Mouse (Mus musculus): ENCODE data around the gene Sstr4. TPM values are rescaled to one million over a fixed set of nuclear protein-coding genes. Genes with fewer than 3 reads are reported as not detected.

The Sstr4 gene
- 0.49 and 0.60 TPM in 2 replicates for polyA plus RNA-seq (2012; rRNA removed)

DNA sequence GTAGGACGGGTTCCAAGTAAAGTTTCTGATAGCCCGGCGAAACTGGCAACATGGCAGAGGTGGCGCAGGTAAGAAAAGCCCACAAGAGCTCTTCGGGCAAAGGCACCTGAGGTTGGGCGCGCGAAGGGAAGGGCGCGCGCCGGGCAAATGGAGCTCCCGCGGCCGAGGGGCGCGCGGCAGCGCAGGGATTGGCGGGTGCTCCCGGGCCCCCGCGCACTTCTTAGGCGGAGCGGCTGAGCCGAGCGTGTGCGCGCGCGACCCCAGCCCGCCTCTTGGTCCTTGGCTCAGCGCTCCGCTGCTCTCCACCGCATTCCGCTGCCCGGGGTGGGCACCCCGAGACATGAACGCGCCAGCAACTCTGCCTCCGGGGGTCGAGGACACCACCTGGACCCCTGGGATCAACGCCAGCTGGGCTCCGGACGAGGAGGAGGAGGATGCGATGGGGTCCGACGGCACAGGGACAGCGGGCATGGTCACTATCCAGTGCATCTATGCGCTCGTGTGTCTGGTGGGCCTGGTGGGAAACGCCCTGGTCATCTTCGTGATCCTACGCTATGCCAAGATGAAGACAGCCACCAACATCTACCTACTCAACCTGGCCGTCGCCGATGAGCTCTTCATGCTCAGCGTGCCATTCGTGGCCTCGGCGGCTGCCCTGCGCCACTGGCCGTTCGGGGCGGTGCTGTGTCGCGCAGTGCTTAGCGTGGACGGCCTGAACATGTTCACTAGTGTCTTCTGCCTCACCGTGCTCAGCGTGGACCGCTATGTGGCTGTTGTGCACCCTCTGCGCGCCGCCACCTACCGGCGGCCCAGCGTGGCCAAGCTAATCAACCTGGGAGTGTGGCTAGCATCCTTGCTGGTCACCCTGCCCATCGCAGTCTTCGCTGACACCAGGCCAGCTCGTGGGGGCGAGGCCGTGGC is at the start of gene Sstr4:
TSS of gene Sstr4 (plus strand) at position 214 of the 921 bp plus-strand sequence.
- DNase-seq (ENCODE audit: low read depth): no peak

DNA sequence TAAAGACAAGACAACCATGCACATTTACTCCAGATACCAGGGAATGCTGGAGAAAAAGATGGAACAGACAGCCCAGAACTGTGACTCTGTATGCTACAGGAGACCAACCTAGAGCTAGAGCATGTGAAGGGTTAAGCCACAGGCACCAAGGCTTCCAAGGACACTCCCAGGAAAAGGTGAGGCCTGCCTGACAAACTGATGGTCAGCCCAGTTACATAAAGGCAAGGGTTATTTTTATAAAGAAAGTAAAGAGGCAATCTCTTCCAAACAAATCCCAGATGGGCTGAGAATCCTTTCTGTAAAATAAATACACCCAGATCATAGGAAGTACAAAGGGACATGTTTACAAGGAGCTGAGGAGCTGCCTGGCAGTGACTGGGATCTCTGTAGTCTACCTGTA is 49.8 kb upstream of the Sstr4 start:
- DNase-seq (ENCODE audit: low read depth): no peak

DNA sequence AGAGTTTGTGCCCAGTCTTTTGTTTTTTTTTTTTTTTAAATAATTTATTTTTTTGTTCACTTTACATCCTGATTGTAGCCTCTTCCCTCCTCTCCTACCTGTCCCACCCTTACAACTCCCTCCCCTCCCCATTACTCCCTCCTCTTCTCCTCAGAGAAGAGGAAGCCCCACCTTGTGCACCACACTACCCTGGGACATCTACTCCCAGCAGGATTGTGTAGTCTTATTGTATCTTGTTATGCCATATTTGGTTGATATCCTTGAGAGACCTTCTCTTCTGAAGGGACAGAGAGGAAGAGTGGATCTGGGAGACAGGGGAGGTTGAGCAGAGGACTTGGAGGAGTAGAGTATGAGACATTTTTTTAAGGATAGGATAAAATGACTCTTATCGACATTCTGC is 48.2 kb upstream of the Sstr4 start:
- DNase-seq (ENCODE audit: low read depth): no peak

DNA sequence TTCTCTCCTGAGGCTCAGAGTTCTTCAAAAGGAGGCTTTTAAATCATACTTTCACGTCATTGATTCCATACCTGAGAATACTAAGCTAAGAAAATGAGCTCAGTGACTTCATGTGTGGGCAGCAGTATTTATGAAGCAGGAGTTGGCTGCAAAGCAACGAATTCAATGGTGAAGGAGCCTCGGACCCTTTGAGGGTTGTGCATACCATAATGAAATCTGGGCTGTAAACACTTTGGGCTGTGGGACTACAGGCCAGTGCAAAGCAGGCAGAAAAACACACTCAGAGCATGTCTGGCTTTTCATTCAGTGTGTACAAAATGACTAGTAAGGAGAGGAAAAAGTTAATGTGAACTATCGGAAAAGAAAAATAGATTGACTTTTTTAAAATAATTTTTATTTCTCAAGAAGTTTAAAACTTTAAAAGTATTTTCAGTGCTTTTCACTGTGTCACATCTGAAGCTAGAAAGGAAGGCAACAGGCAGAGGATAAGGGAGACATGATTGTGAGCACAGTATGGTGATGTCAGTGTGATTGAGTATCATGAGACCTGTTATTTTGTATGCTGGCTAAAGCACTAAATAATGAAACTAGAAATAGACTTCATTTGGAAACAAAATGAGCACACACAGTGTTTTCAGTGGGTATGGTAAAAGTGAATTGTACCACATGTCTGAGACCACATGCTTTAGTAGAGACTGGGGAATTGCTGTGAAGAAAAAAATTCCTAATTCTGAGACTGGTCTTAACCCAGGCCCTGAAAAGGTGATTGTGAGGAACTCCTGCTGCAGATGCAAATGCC is 45.4 kb upstream of the Sstr4 start:
- no peak for DNase-seq (ENCODE audit: low read depth)

DNA sequence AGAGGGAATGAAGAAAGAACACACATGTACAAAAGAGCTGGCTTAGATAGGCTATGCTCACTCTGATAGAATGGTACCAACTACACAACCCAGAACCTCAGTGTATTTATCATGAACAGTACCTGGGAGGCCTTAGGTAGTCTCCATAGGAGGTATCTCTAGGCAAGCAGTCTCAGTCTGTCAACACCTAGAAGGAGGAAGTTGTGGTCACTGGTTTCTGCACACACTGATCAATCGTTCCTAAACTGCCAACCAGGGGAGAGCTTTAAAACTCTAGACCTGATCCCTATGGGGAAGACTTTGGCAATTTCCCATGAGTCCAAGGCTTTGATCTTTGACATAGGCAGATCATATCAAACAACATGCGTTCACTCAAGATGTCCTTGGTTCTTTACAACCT is 44.7 kb upstream of the Sstr4 start:
- DNase-seq (ENCODE audit: low read depth): no peak

DNA sequence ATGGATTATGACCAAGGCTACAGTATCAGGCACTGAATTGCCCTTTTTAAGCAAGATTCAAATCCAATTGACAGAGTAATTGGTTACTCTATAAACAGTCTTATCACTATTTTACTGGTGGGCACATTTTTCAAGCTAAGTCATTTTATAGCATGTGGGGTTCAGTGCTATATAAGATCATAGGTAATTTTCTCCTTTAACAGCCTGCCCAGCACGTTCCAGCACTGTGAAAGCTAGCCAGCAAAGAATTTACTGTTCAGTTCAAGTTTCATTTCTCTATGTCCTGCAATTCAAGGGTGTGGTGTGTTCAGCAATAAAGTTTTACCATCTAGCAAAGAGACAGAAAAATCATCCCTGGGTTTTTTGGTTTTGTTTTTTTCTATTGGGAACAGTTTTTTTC is 42.5 kb upstream of the Sstr4 start:
- no peak for DNase-seq (ENCODE audit: low read depth)

DNA sequence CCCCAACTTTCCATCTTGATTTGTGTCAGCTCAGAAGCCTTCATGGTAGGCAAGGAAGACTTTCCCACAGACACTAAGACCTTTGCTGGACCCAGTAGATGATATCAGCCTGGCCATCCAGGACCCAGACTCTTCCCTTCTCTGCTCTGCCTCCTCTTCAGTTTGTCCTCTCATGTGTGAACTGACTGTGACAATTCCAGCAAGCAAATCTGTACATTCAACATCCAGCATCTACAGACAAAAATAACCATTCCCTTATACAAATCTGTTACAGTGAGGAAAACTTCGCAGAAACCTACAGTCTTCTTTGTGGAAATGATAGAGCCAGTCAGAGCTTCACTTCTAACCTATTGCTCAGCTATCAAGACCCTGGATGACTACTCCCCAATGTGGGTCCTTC is 38.0 kb upstream of the Sstr4 start:
- DNase-seq (ENCODE audit: low read depth): no peak

DNA sequence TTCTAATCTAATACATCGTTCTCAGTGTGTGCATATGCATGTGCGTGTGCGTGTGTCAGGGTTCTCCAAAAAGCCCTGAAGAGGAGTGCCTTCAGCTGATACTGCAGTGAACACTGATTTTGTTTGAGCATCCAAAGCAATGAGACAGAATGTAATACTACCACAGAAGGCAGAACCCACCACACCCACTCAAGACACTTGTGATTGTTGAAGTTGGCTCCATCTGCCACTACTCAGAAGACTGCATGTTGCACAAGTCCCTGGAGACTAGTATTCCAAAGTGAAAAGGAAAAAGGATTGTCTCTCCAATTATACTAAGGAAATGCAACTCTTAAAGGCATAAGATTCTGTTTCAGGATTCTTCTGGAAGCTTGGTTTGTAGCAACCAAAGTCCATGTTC is 30.6 kb upstream of the Sstr4 start:
- DNase-seq (ENCODE audit: low read depth): no peak

DNA sequence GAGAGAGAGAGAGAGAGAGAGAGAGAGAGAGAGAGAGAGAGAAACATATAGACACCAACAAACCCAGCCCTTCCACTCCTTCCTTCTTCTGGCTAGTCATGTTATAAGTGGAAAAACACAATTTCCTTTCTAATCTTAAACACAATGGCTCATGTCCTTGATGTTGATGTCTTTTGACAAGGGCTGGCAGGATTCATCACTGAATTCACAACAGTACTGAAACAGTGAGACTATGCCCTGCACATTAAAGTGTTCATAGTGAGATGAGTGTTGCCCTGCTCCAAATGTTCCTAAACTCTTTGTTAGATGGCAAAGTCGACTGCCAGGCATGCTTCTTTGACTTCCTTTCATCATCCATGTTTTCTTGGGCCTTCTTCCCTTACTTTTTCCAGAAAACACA is 29.9 kb upstream of the Sstr4 start:
- DNase-seq (ENCODE audit: low read depth): no peak

DNA sequence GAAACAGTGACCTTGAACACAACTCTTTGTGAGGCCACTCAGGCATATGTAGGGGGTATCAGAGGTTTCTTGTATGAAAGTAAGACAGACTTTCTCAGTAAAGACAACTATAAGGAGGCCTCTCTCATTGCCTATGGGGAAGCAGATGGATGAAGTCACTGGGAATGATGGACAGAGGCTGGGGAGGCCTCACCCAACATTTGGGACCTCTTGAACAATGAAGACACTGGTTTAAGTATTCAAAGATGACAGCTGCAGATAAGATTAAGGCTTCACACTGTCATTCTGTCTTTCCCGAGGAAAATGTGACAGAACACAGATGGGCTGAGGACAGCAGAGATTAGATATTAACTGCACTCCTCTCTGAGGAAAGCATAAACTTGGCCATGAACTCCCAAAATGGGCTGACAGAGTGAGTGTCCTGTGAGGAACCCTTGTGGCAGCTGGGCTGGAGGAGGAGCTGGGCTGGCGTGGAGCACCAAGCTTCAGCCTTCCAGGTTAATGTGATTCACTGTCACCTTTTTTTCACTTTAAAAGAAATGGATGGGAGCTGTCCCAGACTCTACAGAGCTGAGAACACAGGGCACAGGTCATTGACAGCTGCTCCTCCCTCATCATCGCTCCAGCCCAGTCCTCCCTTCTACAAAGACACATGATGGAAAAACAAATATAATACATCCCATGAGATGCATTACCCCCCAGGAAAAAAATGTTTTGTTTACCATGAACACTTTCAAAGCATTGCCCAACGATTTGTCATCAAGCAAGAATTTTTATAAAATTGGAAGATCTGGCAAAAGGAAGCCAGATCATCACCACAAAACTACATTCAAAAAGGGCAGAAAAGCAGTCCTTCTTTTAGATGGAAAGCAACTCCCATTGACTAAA is 23.2 kb upstream of the Sstr4 start:
- no peak for DNase-seq (ENCODE audit: low read depth)

DNA sequence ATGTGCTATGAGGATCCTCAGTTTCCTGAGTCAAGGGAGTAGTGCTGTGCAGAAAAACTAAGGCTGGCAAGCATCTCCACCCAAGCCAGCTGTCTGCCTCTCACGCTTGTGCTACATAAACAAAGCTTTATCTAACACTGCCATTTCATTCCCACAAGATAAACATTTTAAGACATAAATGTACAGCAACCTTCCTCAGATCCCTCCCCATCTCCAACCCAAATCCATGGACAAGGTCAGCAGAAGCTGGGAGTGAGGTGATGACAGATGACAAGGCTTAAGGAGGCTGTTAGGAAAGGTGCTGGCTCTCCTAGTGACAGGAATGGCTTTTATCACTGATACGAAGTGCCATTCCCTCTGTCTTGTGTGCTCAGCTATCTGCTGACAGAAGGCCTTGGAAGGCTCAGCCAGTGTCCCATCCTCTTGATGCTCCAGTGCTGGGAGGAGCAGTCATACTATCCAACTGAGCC is 21.5 kb upstream of the Sstr4 start:
- no peak for DNase-seq (ENCODE audit: low read depth)

DNA sequence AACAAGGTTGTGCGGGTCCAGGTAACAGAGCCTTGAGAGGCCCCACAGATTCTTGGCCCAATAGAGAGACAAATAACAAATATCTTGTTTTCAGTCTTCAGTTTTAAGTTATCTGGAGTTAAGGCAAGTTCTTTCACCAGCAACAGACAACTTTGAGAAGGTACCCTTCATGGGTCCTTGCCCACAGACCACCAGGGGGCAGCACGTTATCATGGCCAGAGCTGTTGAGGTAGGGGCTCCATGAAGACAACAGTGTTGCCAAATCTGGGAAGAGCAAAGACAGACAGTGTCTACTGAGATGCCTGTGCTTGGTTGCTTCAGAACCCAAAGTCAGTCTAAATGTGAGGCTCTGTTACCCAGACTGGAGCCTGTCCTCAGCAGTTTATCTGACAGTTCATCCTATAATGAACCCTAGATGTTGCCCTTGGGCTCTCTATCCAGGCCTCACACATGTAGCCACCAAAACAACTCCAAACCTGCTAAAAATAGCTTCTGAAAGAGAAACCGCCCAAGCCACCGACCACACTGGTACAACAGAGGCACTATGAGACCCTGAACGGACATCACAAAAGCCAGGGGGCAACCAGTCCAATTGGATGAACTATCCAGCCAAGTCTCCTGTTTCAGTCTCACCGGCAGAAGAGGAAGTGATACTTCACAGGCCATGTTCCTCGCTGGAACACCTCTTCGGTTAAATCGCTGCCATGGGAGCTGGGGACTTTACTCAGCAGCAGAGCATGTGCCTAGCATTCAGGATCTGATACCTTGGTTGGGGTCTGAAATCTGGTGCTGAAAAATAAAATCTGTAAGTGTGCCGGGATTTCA is 19.6 kb upstream of the Sstr4 start:
- no peak for DNase-seq (ENCODE audit: low read depth)

DNA sequence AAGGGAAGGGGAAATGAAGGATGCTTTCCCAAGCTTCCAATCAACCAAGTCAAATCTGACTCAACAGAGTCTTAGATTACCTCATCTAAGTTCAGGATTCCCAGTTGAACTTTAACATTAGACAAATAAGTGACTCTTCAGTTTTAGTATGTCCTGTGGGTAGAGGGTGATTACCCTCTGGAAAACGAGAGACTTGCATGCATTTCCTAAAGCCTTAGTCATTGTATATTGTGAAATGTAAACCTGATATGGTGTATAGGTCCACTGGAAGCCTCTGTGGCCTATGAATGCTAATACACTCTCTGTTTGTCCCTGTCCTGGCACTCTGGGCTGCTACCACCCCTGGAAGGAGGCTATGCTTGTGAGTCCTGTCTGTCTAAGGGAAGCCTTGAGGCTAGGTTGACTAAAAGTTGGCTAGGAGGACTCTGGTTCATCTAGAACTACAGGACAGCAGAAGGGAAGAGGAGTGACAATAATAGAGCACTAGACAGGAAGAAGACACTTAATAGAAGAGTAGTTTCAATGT is 16.3 kb upstream of the Sstr4 start:
- no peak for DNase-seq (ENCODE audit: low read depth)

DNA sequence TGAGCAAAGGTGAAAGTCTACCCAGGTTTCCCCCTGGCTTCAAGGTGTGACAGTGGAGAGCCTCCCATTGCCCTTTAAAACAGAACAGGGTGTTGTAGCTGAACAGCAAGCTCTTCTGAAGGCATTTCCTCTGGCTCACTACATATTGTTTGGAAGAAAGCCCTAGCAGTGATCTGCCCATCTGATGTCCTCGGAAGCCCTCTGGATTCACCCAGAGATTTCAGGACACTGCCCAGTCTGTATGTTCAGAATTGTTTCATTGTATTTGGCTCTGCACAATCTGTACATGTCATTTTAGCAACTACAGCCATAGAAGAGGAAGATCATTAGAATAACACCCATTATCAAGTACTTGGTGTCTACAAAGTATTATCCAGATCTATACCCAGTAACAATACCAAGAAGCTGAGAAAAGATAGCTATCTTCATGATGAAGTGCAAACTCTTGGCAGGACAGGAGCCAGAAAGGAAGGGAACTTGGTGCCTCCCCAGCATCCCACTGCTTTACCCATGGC is 15.2 kb upstream of the Sstr4 start:
- DNase-seq (ENCODE audit: low read depth): no peak

DNA sequence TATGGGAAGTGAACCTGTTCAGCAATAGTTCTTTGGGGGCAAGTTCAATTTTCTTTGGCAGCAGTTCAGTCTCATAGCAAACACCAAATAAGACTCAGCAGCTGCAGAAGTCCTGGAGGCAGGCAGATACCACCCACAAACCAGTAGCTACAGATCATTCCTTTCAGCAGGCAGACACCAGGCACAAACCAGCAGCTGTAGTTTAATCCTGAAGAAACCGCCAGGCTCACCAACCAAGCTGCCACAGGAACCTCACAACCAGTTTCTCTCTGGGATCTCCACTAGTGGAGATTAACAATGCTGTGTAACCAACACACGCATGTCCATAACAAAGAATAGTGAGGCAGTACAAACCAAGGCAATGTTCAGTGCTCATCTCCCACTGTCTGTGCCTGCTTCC is 14.1 kb upstream of the Sstr4 start:
- no peak for DNase-seq (ENCODE audit: low read depth)

DNA sequence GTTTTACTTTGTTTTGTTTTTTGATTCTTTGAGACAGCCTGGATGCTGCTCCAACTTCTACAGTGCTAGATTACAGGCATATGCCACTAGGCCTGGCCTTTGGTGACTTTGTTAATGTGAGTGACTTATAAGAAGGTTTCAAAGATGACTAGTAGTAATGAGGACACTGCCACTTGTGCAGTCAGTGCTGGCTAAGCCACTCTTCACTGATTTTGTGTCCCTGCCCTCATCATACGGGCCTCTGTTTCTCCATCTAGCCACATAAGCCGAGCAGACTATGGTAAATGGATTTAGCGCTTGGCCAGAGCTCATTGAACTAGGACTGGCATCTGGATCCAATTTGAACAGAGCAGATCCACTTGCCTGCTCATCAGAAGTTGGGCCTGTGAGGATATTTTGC is 8.7 kb upstream of the Sstr4 start:
- no peak for DNase-seq (ENCODE audit: low read depth)

DNA sequence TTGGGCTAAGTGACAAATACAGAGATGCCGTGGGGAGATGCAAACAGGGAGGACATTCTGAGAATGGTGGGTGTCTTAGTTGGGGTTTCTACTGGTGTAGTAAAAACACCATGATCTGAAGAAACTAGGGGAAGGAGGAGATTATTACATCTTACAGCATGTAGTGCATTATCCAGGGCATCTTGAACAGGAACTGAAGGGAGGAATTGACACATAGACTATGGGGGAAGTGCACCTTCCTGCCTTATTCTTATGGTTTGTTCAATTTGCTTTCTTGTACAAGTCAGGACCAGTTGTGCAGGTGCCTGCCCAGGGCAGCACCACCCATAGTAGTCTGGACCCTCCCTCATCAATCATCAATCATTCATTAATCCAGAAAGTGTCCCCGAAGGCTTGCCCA is 8.2 kb upstream of the Sstr4 start:
- DNase-seq (ENCODE audit: low read depth): no peak

DNA sequence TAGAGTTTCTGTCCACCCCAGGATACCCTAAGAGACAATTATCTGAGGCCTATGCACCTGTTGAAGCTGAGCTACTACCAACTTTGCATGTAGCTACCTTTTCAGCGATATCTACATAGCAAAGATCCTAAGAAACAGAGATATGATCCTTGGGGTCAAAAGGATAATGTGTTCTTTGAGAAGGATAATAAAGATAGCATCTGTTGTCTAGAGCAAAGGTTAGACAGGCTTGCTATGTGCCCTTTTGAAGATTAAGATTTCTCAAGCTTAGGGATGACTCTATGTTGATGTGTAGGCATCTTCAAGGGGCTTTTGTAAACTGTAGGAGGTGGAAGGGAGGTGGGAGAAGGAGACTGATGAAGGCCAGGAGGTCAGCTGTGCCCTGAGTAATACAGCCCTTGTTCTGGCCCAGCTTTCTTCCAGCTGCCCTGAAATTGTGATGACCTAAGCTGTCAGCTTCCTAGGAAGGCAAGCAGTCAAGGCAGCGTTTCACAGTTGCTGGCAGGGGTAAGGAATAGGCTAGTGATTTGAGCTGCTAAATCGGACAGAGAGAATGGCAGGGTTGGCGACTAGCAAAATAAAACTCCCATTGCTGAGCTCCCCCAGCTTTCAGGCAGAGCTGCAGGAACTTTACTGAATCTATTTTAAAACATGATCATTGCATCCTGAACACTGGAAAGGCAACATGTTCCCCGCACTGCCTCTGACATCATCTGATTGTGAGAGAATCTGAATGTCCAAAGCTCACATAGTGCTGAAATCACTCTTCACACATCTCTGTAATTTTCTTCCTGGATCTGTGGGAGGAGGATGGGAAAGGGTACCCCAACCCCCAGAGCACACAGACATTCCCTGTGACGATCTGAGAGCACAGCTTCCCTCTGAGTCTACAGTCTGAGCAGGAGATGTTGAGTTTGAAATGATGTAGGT is 7.2 kb upstream of the Sstr4 start:
- DNase-seq (ENCODE audit: low read depth): no peak

DNA sequence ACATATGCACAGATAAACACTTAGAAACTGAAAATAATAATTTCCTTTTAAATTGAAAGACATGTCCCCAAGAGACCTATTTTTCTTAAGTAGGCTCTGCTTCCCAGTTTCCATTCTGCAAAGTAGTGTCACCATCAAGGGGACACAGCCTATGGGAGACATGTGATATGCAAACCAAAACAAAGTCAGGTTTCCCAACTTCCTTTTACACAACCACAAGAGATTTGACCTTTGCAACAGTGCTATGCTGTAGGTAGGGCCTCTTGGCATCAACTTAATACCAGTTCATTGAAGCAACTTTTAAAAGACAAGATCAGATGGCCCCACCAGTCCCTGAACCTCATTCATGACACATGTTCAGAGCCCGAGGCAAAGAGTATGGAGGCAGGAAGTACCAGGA is 2.0 kb upstream of the Sstr4 start:
- DNase-seq (ENCODE audit: low read depth): no peak

Data from gonadal fat pad, adult 2 months (tissue).